Mouse (Mus musculus) heart, postnatal 25 days (tissue): ENCODE data around the gene 6430548M08Rik. TPM values are rescaled to one million over a fixed set of nuclear protein-coding genes. Genes with fewer than 3 reads are reported as not detected.
A peak's percentile ranks its signal among the peaks of the same experiment; 100 is the strongest.

Experiments
- DNase-seq: peaks from one replicate; pipeline ENCODE4 v3.0.0; 2022; ENCODE audit warnings: low spot score
- intact Hi-C: fragments of 180-260 bp; cut with DNase I; formaldehyde crosslinking; loops from one replicate; pipeline ENCODE4 v1.15.1; 2025
- total RNA-seq, 2 experiments: library from RNA; stranded (reverse); gene quantifications; 2 replicates each; pipeline ENCODE4 v1.2.3; 2021

Gene 6430548M08Rik
- total RNA-seq, 2 experiments from 2014 or later = 11.5 to 16.7 TPM

GRCm38 (mm10) chr8:120204736-120205360 lies 90.9 kb downstream of the 6430548M08Rik start:
- peak; percentile 65 for DNase-seq
- intact Hi-C loops = no loop called here

- no peak for DNase-seq
- intact Hi-C loops = no loop called here
These were observed 92.0 kb downstream of the 6430548M08Rik start for GRCm38 (mm10) chr8:120205916-120206315.

GRCm38 (mm10) chr8:120207364-120207763 lies 93.4 kb downstream of the 6430548M08Rik start:
- intact Hi-C loops = no loop called here
- no peak for DNase-seq

- DNase-seq = no peak
- intact Hi-C loops = no loop called here
These were observed 94.2 kb downstream of the 6430548M08Rik start for GRCm38 (mm10) chr8:120208113-120208512.

- no peak for DNase-seq
- intact Hi-C loops = loop anchor here (5.0 kb wide), 1 partner anchor 34 kb away; the partner anchor contains the start of gene Fam92b
These were observed 97.4 kb downstream of the 6430548M08Rik start for GRCm38 (mm10) chr8:120211345-120211744.

- intact Hi-C loops = loop anchor here (5.0 kb wide), 1 partner anchor 35 kb away; the partner anchor contains the start of gene Fam92b
These were observed 98.6 kb downstream of the 6430548M08Rik start for GRCm38 (mm10) chr8:120212596-120212995.

GRCm38 (mm10) chr8:120213229-120213628 lies 99.3 kb downstream of the 6430548M08Rik start:
- intact Hi-C loops = loop anchor here (5.0 kb wide), 1 partner anchor 36 kb away; the partner anchor contains the start of gene Fam92b
- DNase-seq = no peak

More at GRCm38 (mm10) chr8:120212596-120212995, 98.6 kb downstream of the 6430548M08Rik start:
- no peak for DNase-seq

GRCm38 (mm10) chr8:120213939-120214338 lies 100.0 kb downstream of the 6430548M08Rik start:
- no peak for DNase-seq
- intact Hi-C loops = loop anchor here (5.0 kb wide), 1 partner anchor 37 kb away; the partner anchor contains the start of gene Fam92b

Other genes with a start within 250 kb of the 6430548M08Rik start
- gene Usp10, start 203.8 kb upstream of the 6430548M08Rik start, total RNA-seq = 10 to 100 TPM; 44.4 to 44.8 TPM
- gene Gm20388, start 203.3 kb upstream of the 6430548M08Rik start, total RNA-seq = 1 to 10 TPM in 1 of 2 experiments, not detected in 1; 2.7 TPM
- 10 to 100 TPM; 21.7 to 25.7 TPM for gene Crispld2, start 121.7 kb upstream of the 6430548M08Rik start, total RNA-seq
- gene Zdhhc7, start 12.7 kb upstream of the 6430548M08Rik start, total RNA-seq = 10 to 100 TPM; 35.4 to 36.4 TPM
- not detected for gene Fam92b, start 63.3 kb downstream of the 6430548M08Rik start, total RNA-seq
- gene Gse1, start 114.3 kb downstream of the 6430548M08Rik start, total RNA-seq = 10 to 100 TPM; 20.1 to 25.9 TPM